Mouse (Mus musculus) regulatory T cell (primary cell): ENCODE measurements around the gene Mvk.

Experiments
- in situ Hi-C: fragments of 300-600 bp; cut with MboI, MseI; formaldehyde crosslinking; loops from one replicate; pipeline ENCODE4 v1.15.1; 2025; ENCODE audit warnings: high pct_unique_total_duplicates

Mvk gene

GRCm38 (mm10) chr5:114507964-114508363 lies 63.9 kb downstream of the Mvk start:
- in situ Hi-C loops, result no loop called here

GRCm38 (mm10) chr5:114509461-114509860 lies 65.4 kb downstream of the Mvk start:
- in situ Hi-C loops, result no loop called here
